Mouse (Mus musculus) inflammation-experienced regulatory T-cells, adult 6 months (primary cell): ENCODE data around the gene Sec14l5. TPM values are rescaled to one million over a fixed set of nuclear protein-coding genes. Genes with fewer than 3 reads are reported as not detected.

Source experiments
- ATAC-seq: one replicate; pipeline ENCODE4 v1.8.0; 2017
- polyA plus RNA-seq, 3 experiments: library from polyadenylated mRNA; unstranded; fragments of 100-300 nt; shearing (Covaris generic); gene quantifications; one replicate each; pipeline ENCODE4 v1.2.1; 2017

The Sec14l5 gene
- polyA plus RNA-seq, 3 experiments from 2014 or later, result not detected

DNA sequence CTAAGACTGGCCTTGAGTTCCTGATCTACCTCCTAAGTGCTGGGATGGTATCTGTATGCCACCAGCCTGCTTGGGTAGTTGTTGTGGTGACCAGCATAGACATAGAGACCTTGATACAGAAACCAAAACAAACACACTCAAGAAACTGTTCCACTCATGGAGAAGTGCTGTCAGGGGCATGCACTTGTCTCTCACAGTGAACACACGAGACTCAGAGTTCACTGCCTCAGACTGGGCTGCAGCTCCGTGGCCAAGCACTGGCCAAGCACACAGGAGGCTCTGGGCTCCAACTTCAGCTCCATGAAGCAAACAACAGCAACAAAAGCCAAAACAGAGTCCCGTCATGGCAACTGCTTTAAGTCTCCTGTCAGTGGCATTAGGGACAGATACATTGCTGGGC is 8.1 kb downstream of the Sec14l5 start:
- ATAC-seq, result no peak

DNA sequence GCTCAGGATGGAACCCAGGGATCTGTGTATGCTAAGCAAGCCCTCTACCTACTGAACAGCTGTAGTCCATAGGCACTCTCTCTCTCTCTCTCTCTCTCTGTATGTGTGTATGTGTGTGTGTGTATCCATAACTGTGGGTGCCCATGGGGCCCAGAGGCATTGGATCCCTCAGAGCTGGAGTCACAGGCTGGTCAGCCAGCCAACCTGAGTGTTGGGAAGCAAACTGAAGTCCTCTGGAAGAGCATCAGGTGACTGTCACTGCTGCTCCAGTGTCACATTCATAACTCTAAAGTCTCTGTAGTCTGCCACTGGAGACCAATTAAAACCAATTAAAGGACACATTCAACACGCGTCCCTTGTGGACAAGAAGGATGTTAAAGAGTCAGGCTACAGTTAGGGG is 9.6 kb downstream of the Sec14l5 start:
- no peak for ATAC-seq

DNA sequence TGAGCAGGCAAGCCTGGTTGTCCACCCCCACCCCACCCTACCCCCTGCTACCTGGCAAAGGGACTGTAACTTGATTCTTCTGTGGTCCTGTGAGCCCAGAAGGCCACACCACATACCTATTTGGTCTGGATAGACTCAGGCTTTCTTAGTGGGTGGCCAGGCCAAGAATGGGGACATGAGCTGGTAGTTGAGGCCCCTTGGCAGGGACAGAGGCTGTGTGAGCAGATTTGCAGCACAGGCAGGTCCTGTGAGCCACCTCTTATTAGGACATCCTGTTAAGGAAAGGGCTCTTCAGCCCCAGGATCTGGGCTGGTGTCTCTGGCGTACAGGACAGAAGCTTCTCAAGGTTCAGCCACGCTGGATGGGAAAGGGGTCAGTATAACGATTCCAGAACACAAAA is 10.2 kb downstream of the Sec14l5 start:
- ATAC-seq, result no peak

DNA sequence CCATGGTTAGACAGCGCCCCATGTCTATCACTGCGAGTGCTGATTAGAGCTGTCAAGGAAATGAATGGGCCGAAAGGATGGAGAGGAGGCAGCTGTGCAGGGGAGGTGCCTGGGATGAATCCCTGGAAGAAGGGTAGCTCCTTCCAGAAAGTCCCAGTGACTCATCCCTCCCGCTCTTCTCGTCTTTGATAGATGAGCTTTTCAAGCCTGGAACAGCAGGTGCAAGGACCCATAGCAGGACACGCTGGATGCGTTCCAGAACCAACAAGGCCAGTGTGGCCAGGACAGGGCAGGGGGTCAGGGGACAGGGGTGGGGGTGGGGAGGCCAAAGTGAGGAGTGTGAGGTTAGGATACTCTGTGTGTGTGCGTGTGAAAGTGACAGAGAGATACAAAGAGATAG is 12.3 kb downstream of the Sec14l5 start:
- no peak for ATAC-seq

DNA sequence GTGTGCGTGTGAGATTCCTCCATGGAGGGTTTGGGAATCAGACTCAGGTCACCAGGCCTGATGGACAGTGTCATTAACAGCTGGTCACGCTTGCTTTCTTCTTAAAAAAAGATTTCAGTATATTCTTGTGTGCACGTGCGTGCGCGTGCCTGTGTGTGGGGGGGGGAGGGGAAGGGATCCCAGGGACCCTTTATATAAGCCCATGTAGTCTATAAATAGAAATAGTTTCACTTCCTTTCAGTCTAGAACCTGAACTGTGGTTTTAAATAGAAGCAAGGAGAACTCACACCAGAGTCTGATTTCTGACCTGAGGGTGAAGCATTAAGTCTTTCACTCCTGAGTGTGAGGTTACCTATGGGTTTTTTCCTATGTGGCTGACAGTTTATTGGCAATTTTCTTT is 17.4 kb downstream of the Sec14l5 start:
- ATAC-seq, result no peak

DNA sequence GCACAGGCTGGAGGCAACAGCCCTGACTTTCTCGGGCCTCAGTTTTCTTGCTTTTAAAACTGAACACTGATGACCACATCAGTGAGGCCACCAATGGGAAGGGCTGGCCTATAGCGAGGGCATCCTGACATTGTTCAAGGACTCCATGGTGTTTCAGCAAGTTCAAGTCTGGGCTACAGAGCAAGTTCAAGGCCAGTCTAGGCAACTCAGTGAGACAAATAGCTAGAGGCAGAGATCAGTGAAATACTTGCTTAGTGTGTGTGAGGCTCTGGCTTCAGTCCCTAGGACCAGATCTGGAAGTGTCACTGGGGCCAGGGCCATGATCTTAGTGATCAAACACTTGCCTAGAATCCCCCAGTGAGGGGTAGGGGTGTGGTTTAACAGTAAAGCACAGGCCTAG is 21.1 kb downstream of the Sec14l5 start:
- no peak for ATAC-seq

DNA sequence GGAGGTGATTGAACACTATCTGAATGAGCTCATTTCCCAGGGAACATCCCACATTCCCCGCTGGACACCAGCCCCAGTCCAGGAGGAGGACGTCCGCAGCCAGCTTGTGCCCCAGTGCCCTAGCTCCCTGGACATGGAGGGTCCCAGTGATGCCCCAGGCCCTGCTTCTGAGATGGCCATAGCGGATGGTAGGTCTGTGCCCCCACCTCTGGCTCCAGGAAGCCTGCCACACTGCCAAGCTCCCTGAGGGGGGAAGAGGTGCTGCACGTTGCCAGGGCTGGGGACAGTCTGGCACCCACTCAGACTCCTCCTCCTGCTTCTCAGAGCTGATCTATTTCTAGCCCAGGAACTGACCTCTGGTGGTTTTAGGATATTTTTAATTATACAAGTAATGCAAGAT is 21.9 kb downstream of the Sec14l5 start:
- no peak for ATAC-seq

DNA sequence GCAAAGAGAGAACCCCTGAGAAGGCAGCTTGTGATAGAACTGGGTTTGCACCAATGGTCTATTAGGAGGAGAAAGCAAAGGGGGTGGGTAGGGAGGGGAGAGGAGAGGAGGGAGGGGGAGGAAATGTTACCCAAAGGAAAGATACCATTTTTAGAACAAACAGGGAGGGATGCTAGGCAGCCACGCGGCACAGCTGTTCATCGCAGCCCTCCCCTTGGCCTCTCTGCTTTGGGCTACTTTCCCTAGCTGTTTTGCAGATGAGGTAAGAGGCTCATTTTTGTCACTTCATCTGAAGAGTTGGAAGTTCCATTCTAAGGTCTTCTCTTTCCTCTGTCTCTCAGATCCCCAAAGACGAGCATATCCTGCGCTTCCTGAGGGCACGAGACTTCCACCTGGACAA is 25.7 kb downstream of the Sec14l5 start:
- no peak for ATAC-seq

DNA sequence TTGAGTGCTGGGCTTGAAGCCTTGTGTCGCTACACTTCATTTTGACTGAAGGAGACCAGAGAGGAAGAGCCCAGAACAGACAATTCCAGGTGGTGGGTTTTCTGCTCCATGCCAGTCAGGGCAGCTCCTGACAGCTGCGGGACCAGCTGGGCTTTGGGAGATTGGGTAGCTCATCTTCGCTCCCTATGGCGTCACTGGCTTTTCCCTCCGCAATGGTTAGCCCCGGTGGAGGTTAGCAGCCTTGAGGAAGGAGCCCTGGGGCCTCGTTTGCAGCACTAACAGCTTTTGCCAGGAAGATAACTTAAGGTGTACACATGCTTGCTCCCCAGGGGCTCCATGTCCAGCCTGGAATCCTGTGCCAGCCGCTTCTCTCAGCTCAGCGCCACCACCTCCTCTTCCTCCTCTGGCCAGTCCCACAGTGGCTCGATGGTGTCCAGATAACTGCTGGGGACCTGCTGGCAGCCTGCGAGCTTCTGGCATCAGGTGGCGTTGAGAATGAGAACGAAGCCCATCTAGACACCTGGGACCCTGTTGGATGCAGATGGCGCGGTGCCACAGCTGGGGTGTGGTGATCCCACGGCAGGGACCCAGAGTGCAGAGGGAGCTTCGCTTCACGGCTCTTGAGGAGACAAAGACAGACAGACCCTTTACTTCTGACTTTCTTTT is 36.5 kb downstream of the Sec14l5 start:
- ATAC-seq, result no peak

DNA sequence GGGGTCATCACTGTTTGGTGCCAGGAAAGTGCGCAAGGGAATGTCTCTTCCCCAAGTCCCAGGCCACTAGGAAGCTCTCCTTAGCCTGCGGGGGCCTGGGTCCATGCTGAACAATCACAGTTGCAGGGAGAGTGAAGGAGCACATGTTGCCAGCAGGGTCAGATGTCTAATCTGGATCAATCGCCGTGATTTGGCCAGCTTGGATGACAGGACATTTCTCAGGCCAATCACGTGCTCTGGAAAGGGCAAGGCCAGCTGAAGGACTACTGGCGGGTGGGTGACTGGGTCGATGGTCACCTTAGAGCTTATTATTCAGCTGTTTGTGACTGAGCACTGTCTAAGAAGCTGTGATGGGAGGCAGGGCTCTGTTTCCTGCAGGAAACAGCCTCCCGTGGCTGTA is 37.2 kb downstream of the Sec14l5 start:
- no peak for ATAC-seq

DNA sequence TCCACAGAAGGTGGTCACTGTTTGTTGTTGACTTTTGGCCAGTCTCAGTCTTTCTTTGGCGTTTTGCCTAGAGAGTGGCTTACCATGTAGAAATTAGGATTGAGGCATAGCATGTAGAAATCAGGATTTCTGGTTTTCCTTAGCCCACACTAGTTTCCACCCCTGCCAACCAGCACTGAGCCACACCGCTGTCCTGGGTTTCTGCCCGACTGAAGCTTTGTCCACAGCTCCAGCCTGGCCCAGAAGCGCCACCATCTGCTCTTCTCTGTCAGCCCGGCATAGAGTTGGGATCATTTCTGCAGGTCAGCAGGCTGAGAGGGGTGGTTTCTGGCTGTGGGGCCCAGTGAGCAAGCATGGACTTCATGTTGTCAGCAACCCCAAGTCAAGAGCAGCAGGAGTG is 38.0 kb downstream of the Sec14l5 start:
- ATAC-seq, result no peak

DNA sequence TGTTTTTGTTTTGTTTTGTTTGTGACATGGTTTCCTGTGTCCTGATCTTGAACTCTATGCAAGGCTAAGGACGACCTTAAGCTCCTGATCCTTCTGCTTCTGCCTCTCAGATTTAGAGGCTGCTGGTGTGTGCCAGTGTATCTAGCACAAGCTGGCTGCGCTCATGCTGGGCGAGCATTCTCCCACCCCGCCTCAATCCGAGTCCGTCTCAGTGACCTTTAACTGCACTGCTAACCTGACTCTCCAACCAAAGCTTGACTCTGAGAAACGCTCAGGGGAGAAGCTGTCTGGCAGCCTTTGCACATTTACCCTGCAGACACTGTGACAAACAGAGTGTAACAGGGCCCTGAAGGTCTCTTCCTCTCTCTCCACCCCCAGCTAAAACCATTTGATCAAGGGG is 38.8 kb downstream of the Sec14l5 start:
- no peak for ATAC-seq

DNA sequence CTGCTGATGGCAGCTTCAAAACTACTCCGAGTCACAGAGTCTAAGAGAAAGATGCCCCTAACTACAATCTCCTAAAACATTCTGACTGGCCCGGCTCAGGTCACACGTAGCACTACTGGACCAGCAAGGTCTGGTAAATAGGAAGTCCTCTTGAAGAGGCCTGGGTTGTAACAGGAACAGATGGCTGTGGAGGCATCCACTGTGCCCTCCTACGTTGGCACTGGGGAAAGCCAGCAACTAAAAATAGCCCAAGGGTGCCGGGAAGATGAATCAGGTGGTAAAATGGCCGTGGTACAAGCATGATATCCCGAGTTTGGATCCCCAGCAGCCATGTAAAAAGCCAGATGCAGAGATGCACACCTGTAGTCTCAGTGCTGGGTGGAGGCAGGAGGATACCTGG is 39.3 kb downstream of the Sec14l5 start:
- no peak for ATAC-seq

DNA sequence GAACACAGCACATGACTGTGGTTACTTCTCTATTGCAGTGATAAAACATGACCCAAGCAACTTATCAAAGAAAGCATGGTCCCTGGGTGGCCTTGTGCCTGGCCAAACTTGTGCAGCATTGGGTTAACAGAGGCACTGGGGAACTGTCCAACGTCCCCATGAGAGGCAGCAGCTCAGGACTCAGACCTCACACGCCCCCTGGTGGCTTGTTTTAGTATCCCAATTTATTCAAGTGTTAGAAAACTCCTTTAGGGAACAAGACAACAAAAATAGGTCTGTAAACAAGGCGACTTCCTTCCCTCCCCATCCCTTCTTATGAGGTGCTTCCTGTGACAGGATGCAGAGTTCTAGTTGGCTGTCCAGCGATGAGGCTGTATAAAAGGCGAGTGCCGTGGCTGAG is 48.2 kb downstream of the Sec14l5 start:
- ATAC-seq, result no peak

DNA sequence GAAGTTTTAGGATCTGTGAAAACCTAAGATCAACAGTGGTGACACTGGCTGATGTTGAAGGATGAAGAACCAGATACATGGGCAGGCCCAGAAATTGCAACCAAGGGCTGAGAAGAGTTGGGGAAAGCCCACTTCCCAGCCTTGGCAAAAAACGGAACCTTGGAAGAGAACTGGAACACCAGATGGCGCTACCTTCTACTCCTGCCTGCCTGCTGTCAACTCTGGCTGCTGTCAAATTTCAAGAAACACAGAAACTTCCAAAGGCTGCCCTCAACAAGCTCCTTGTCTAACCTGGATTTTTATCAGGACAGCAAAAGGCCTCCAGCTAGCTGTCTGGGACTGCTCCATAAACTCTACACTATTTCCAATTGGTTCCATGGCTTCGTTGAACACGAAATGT is 55.8 kb downstream of the Sec14l5 start:
- no peak for ATAC-seq

DNA sequence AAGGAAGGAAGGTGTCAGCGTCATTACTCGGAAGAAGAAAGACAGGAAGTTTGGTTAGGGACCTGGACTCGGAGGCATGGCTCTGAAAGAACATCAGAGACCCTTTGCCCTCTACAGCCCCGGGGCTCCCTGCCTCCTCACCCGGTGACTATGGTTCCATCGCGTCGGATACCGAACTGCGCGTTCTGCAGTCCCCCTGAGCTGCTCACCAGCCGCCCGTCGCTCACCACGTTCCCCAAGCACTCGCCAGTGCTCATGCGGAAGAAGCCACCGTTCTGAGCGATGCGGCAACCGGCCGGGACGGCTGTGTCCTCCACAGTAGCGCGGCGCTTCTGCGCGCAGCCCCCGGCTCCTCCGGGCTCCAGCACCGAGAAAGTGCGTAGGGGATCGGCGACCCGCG is 56.3 kb downstream of the Sec14l5 start:
- ATAC-seq, result peak; percentile 47

DNA sequence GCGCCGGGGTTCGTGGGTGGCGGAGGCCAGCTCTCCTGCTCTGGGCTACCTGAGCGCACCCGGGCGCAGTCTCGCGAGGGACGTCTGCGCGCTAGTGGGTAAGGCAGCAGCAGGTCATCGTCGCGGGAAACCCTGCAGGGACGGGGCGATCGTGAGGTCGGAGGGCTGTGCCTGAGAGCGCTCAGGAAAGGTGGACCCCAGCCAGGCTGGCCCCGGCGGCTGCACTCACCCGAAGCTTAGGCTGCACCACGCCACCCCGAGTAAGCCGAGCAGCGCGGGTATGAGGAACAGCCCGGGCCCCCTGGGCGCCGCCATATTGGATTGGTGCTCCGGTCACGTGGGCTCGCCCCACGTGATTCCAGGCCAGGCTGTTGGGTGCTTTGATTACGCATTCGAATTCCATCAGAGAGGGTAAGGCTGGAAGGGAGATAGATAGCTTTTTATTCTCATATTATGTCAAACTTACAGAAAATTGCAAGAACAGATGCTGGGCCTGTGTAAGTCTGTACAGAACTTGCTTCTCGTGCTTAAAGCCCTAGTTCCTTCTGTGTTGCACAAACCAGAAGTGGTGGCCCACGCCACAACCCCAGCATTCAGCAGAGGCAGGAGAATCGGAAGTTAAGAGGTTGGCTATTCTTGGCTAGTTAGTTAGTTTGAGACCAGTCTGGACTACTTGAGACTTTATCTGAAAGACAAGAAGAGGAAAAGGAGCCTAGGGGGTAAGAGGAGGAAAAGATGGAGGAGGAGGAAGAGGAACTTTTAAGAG is 56.9 kb downstream of the Sec14l5 start, which contains the start of gene Nagpa:
TSS of gene Nagpa (minus strand) at position 345 of the 766 bp plus-strand sequence.
- peak; percentile 87 for ATAC-seq

DNA sequence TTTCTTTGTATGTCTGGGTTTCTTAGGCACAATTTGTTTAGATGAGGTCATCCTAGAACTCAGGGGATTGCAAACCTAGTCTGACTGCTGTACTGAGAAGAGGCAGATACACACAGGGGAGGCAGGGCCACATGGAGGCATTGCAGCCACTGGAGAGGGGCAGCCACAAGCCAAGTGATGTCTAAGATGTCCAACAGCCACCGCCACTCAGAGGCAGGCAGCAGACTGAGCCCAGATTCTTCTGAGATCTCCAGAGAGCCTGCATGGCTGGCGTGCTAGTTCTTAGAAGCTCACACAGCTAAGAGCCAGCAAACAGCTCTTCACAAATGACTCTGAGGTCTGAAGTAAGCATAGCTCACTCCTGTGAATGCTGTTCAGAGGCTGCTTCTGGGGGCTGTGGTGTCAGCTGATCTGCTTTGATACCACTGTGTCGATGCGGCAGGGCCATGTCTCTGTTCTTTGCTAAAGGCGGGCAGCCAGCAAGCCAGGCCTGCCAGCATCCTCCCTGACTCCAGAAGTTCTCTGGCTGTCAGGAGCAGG is 58.6 kb downstream of the Sec14l5 start:
- ATAC-seq, result no peak

DNA sequence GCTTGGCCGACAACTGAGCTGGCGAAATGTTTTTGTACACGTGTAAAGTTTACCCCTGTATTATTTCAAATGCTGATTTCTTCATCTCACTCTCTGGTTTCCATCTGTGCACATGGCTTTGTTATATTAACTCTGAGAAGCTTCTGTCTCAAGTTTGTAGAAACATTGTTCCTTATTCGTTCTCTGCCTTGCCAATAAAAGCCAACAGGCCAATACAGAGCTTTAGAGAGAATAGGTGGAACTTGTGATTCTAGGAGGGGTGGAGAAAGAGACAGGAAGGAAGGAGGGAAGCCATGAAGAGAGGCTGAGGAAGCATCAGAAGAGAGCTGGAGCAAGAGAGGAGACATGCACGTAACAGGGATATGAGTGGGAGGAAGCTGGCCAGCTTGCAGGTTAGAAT is 59.1 kb downstream of the Sec14l5 start:
- ATAC-seq, result no peak

DNA sequence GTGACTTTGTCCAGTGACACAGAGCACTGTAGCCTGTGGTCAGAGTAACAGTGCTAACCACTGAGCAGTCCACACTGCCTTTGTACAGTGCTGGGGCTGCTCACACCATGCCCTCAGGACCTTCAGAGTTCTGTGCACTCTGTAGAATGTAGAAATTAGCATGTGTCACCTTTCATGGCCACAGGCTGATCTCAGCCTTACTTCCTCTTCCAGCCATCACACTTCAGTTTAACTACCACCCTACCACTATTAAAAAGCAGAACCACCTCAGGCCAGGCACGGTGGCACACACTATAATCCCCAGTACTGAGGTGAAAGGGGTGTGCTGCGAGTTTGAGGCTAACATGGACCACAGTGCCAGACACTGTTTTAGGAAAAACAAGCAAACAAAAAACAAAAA is 63.5 kb downstream of the Sec14l5 start:
- no peak for ATAC-seq

DNA sequence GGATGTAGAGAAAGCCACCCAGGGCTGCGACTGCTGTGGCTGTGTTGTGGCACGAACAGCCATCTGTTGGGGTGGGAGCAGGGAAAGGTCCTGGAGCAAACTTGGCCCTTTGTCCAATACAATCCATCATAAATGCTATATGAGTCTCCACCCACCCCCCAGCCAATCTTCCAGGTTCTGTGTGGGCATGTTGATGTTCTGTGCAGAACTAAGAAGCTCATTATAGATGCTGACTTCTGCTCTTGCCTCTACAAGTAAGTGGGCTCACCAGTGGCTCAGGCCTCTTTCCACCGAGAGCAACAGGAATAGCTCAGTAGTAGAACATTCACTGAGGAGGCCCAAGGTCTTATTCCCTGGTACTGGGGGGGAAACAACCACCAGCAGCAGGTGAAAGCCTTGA is 65.2 kb downstream of the Sec14l5 start:
- ATAC-seq, result no peak

DNA sequence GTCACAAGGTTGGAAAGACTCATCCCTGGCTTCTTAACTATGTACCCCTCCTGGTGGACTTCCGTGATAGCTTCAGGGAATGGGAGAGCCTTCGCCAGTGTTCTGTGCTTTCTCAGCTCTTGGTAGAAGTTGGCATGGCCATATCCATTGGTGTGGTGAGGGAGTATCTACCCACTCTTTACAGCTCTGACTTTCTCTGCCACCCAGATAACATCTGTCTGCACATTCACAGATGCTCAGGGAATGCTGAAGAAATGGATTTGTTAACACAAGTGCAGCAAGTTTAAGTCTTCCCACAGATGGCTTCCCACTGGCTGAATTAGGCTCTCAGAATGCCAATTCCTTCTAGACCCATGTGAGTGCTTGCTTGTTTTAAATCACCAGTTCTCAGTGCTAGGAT is 67.2 kb downstream of the Sec14l5 start:
- no peak for ATAC-seq

DNA sequence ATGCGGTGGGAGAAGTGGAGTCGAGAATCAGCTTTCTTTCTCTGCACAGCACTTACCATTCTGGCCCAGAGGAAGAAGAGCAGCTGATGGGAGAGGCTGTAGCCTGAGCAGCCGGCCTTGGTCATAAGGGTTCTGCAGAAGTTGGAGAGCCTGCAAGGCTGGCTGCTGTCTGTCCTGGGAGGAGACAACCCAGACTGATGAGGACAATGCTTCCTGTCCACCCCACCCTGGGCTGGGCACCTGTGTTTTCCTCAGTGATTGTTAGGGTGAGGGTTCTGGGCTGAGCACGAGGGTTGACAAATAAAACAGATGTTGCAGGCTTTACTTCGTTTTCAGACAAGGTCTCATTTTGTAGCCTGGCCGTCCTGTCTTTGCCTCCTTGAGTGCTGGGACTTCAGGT is 69.8 kb downstream of the Sec14l5 start:
- no peak for ATAC-seq
